ENCODE assay signal across 18 mouse cellular contexts in genomic region chr2:76080549-76080948, GRCm38 (mm10).
"Had no signal": no experiment of that assay in that cellular context is flagged by ENCODE, and none has a peak within 500 bp of the region (broad histone marks: within the 10 kb centered on the region; RNA-seq: fewer than 3 reads in every experiment).

No protein-coding gene starts in this region.

- ATAC-seq: liver, embryonic 12.5 days had no signal

- DNase-seq: kidney, adult 18-20 months; kidney, postnatal 10 days; kidney, postnatal 36 days; layer of hippocampus, postnatal 36 days; liver; lung, adult 2 months; lung, postnatal 14 days; lung, postnatal 4 days; midbrain, embryonic 14.5 days; retina, postnatal 1 day; right cerebral cortex, postnatal 25 days; thymus, adult 18-20 months; thymus, postnatal 36 days had no signal

- H3K4me1 ChIP-seq: liver, embryonic 12.5 days; liver, embryonic 15.5 days had no signal

- H3K4me3 ChIP-seq: left cerebral cortex, adult 2 months; limb, embryonic 13.5 days; liver, embryonic 12.5 days; liver, embryonic 15.5 days had no signal

- H3K4me2 ChIP-seq: limb, embryonic 13.5 days; liver, embryonic 12.5 days; liver, embryonic 15.5 days; midbrain, embryonic 11.5 days had no signal

- H3K9me3 ChIP-seq: limb, embryonic 13.5 days; liver, embryonic 12.5 days; liver, embryonic 15.5 days had no signal

- H3K36me3 ChIP-seq: limb, embryonic 13.5 days; liver, embryonic 12.5 days; liver, embryonic 15.5 days had no signal

- H3K27ac ChIP-seq: left cerebral cortex, adult 2 months; limb, embryonic 13.5 days; liver, embryonic 12.5 days; liver, embryonic 15.5 days had no signal

- H3K27me3 ChIP-seq: liver, embryonic 12.5 days; liver, embryonic 15.5 days had no signal

- H3K9ac ChIP-seq: limb, embryonic 13.5 days; liver, embryonic 12.5 days; liver, embryonic 15.5 days had no signal
